Mouse (Mus musculus): ENCODE measurements around the gene Zkscan6. TPM values are rescaled to one million over a fixed set of nuclear protein-coding genes. Genes with fewer than 3 reads are reported as not detected.
A peak's percentile ranks its signal among the peaks of the same experiment; 100 is the strongest.

Zkscan6 gene
- polyA plus RNA-seq, 1 experiment from 2014 or later = 14.7 TPM

DNA sequence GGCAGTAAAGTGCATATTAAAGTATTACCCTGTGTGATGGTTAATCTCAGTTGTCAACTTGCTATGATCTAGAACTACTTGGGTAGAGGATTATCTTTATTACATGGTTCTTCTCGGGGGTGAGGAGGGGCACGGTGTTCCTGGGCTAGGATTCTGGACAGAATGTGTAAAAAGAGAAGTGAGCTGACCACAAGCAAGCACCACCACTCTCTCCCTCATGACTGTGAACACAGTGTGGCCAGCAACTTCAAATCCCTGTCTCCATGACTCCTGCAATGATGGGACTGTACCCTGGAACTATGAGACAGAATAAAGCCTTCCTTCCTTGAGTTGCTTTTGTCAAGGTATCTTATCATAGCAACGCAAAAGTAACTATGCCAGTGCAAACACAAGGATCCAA is 25.4 kb upstream of the Zkscan6 start:
- H3K27me3 ChIP-seq = no peaks in the 10 kb centered on the region
- H3K4me3 ChIP-seq (replicated peaks) = no peak overlapping the region
- H3K4me2 ChIP-seq = no peak overlapping the region
- no peaks in the 10 kb centered on the region for H3K9me3 ChIP-seq (replicated peaks)
- WGBS = 84% methylated on average over 3 of the region's 3 CpGs
- H3K9ac ChIP-seq = no peak overlapping the region
- H3K27ac ChIP-seq = no peak overlapping the region
- peaks cover 17% of the 10 kb centered on the region for H3K36me3 ChIP-seq
- no peak for ATAC-seq (replicated peaks; ENCODE audit: low FRiP score)
- H3K4me1 ChIP-seq = peaks cover 36% of the 10 kb centered on the region

DNA sequence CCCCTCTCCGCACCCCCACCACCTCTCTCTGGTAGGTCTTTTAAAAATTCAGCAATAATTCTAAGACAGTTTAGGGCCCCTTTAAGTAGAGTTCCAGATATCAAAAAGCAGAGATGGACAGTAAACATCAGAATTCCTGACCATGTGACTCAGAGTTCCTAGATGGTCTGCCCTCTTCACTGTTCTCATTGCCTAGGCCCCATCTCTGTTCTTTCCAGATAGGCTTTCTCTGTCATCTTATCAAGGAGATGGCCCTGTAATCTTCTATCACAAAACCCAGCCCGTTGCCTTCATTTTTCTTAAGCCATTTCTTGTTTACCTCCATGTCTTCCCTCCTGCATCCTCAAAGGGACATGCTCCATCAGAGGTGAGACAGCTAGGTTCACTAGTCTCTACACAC is 20.8 kb upstream of the Zkscan6 start:
- WGBS = 86% methylated on average over 2 of the region's 2 CpGs
- no peak for ATAC-seq (replicated peaks; ENCODE audit: low FRiP score)
- peaks cover 22% of the 10 kb centered on the region for H3K4me1 ChIP-seq
- H3K9ac ChIP-seq = peak overlapping the region; percentile 0; the same call in 1 of the 2 replicates
- no peak overlapping the region for H3K4me3 ChIP-seq (replicated peaks)
- no peak overlapping the region for H3K27ac ChIP-seq
- no peaks in the 10 kb centered on the region for H3K9me3 ChIP-seq (replicated peaks)
- peak overlapping the region; percentile 72 for H3K4me2 ChIP-seq
- H3K27me3 ChIP-seq = no peaks in the 10 kb centered on the region
- H3K36me3 ChIP-seq = peaks cover 1% of the 10 kb centered on the region; the same call in 1 of the 2 replicates

DNA sequence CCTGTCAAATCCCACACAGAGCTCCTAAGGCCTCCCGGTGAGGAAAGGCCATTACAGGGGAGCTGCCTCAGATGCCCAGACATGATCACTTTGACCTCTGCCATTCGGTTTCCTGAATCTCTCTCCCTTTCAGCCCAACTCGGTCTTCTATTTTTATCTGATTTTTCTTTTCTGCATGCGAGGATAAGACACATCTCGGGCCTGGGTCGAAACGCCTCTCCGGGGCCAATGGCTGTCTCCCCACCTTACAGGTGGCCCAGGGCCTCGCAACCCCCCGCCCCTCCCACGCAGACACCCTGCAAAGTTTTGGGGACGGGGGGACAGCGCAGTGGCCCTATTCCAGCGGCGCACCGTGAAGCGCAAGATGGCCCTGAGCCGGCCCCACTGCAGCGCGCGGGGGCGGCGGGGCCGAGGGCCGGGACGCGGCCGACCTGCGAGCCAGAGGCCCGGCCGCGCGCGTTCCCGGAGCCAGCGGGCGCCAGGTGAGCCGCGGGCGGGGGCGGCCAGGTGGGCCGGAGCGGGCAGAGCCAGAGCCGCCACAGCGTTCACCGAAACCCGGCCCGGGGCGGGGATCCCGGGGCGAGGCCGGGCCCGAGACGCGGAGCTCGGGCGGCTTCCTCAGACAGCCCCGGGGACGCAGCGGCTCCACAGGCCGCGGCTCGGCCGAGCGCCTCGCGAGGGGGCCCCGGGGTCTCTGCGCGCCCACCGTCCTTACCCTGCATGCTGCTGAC is 19.4 kb upstream of the Zkscan6 start:
- ATAC-seq (replicated peaks; ENCODE audit: low FRiP score) = peak; percentile 91
- WGBS = under 1% methylated on average over 69 of the region's 71 CpGs
- peaks cover 22% of the 10 kb centered on the region for H3K4me1 ChIP-seq

DNA sequence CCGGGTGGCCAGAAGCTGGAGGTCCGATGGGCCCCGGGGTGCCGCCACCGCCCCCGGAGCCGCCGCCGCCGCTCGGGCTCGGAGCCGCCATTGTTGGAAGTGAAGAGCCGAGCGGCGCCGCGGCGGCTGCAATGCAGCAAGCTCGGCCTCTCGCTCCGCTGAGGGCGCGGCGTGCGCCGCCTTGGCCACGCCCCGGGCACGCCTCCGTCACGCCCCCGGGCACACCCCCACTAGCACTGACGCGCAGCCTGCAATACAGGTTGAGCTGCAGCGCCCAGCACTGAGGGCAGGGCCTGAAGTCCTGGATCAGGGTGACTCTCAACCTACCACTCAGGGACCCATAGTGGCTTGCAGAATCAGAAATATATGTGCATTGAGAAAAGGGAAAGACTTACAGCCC is 18.8 kb upstream of the Zkscan6 start, which contains the start of gene Map2k4:
Map2k4 (minus strand) TSS at position 144 of the 400 bp plus-strand sequence.
- H3K9ac ChIP-seq = peak within 1 kb of the TSS; percentile 99
- under 1% methylated on average over 28 of the region's 36 CpGs for WGBS
- peak within 1 kb of the TSS; percentile 72 for H3K4me2 ChIP-seq
- no peaks in the 10 kb centered on the region for H3K9me3 ChIP-seq (replicated peaks)
- peak within 1 kb of the TSS; percentile 90 for H3K27ac ChIP-seq
- ATAC-seq (replicated peaks; ENCODE audit: low FRiP score) = peak; percentile 100
- no peaks in the 10 kb centered on the region for H3K27me3 ChIP-seq
- H3K4me1 ChIP-seq = peaks cover 22% of the 10 kb centered on the region
- no peaks in the 10 kb centered on the region for H3K36me3 ChIP-seq
- H3K4me3 ChIP-seq (replicated peaks) = peak within 1 kb of the TSS; percentile 95

More for the DNA sequence above, 19.4 kb upstream of the Zkscan6 start:
- H3K4me2 ChIP-seq = peak overlapping the region; percentile 72
- H3K27me3 ChIP-seq = no peaks in the 10 kb centered on the region
- H3K4me3 ChIP-seq (replicated peaks) = peak overlapping the region; percentile 95
- no peaks in the 10 kb centered on the region for H3K36me3 ChIP-seq
- H3K27ac ChIP-seq = peak overlapping the region; percentile 90
- H3K9ac ChIP-seq = peak overlapping the region; percentile 99
- H3K9me3 ChIP-seq (replicated peaks) = no peaks in the 10 kb centered on the region

DNA sequence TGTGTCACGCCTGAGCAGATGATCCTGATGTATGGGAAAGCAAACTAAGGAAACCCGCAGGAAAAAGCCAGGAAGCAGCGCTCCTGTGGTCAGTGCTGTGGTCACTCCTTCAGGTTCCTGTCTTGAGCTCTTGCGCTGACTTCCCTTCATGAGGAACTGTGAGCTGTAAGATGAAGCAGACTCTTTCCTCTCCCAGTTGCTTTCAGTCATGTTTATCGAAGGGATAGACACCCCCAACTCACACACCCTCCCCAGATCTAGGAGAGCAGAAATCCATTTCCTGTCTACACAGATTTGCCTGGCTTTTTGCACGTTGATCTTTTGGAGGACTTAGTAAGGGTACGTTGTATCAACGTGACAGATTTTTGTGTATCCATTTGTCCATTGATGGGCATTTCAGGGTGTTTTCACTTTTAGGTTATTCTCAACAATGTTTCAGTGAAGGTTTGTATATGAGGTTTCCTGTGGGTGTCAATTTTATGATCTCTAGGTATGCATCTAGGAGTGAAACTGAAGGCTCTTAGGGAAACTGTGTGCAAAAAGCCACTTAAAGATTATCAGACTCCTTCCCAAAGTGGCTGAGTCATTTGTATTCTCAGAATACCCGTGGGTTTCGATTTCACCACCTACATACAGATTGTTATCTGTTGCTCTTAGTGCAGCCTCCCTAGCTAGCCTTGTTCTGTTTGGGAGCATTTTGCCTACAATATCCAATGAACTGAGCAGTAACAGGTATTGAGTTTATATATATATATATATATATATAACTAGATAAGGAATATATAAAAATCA is 12.4 kb upstream of the Zkscan6 start:
- Histone ChIP-seq H3K36me3 (no peaks in the 10 kb centered on the region), H3K27me3 (no peaks in the 10 kb centered on the region), H3K4me1 (no peaks in the 10 kb centered on the region), H3K27ac (no peak overlapping the region), H3K9ac (no peak overlapping the region), H3K9me3 (replicated peaks) (no peaks in the 10 kb centered on the region), H3K4me2 (no peak overlapping the region), H3K4me3 (replicated peaks) (no peak overlapping the region)
- ATAC-seq (replicated peaks; ENCODE audit: low FRiP score) = no peak
- WGBS = 66% methylated on average over 10 of the region's 10 CpGs

DNA sequence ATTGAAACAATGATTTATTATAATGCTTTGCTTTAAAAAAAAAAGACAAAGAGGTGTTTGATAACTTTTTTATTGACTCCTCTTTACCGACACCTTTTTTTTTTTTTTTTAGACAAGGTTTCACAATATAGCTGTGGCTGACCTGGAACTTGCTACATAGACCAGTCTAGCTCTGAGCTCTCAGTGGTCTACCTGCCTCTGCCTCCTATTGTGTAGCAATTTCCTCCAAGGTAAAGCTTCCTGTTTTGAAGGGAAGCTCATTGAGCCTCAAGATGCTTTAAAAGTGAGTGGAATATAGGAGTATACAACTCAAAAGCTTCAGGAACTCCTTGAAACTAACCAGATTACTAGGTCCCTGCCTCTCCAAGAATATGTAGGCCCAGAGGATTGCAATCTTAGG is 11.1 kb upstream of the Zkscan6 start:
- H3K4me1 ChIP-seq = no peaks in the 10 kb centered on the region
- no peak for ATAC-seq (replicated peaks; ENCODE audit: low FRiP score)
- no peaks in the 10 kb centered on the region for H3K36me3 ChIP-seq
- no peak overlapping the region for H3K4me3 ChIP-seq (replicated peaks)
- no peaks in the 10 kb centered on the region for H3K27me3 ChIP-seq
- H3K9ac ChIP-seq = no peak overlapping the region
- H3K4me2 ChIP-seq = no peak overlapping the region
- no peaks in the 10 kb centered on the region for H3K9me3 ChIP-seq (replicated peaks)
- 89% methylated on average over 1 of the region's 1 CpGs for WGBS
- H3K27ac ChIP-seq = no peak overlapping the region

DNA sequence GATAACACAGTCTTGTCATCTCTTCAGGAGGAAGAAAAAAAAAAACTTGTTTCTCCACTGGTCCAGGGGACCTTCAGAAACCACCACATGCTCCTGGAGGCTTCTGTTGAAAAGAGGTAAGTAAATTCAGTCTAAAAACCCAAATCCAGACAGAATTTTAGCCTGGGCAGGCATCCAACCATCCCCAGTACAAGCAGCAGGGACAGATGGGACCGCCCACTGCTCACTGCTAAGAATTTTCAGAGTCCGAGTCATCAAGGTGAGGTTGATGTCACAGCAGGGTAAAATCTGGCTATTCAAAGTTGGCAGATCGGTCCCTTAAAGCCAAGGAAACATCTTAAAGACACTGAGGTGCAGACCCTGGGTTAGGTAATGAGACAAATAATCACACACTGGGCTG is 5.1 kb upstream of the Zkscan6 start:
- Histone ChIP-seq H3K4me3 (replicated peaks) (no peak overlapping the region), H3K36me3 (no peaks in the 10 kb centered on the region), H3K4me1 (peaks cover 5% of the 10 kb centered on the region; the same call in 1 of the 2 replicates), H3K9ac (no peak overlapping the region), H3K27ac (no peak overlapping the region), H3K9me3 (replicated peaks) (no peaks in the 10 kb centered on the region), H3K4me2 (no peak overlapping the region), H3K27me3 (no peaks in the 10 kb centered on the region)
- WGBS = 66% methylated on average over 3 of the region's 3 CpGs
- no peak for ATAC-seq (replicated peaks; ENCODE audit: low FRiP score)

DNA sequence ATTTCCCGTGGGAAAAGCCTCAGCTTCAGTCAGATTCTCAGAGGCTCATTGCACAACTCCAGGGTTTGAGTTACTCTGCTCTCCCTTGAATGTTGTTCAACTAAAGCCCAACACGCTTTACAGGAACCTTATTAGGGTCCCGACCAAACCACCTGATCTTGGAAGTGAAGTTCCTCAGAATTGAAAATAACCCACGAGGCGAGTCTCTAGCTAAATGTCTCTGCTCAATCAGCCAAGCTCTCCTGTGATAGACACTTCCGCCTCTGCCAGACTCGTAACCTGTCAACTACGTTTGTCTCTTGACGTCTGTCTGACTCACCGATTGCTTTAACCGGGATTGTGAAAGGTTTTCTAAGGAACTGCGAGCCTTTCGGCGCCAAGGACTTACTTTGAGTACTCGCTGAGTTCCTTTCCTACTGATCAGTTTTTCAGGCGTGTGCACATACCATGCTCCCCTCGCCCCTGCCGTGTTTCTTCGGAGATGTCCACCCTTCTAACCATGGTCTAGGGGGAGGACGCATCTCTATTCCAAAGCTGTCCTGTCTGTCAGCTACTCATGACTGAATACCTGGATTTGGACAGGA is 562 bp upstream of the Zkscan6 start:
- Histone ChIP-seq H3K27me3 (no peaks in the 10 kb centered on the region), H3K9me3 (replicated peaks) (no peaks in the 10 kb centered on the region), H3K4me1 (peaks cover 15% of the 10 kb centered on the region; the same call in 1 of the 2 replicates), H3K9ac (peak overlapping the region; percentile 71), H3K4me3 (replicated peaks) (peak overlapping the region; percentile 78), H3K36me3 (no peaks in the 10 kb centered on the region), H3K27ac (peak overlapping the region; percentile 96), H3K4me2 (peak overlapping the region; percentile 93)
- WGBS = 1% methylated on average over 20 of the region's 20 CpGs
- ATAC-seq (replicated peaks; ENCODE audit: low FRiP score) = peak; percentile 67

DNA sequence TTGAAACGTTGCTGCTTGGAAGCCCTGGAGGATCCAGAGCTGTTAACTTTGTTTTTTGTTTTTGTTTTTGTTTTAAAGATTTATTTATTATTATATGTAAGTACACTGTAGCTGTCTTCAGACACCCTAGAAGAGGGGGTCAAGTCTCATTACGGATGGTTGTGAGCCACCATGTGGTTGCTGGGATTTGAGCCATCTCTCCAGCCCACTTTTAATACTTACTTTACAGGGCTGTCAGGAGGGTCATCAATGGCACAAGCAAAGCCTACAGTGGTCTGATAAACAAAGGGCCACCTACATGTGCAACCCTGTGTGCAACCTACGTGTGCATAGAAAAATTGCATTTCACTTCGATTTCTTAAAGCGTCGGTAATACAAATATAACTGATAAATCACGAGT is 626 bp downstream of the Zkscan6 start:
- peak; percentile 8; the same call in 1 of the 2 replicates for ATAC-seq (replicated peaks; ENCODE audit: low FRiP score)
- H3K4me1 ChIP-seq = peaks cover 15% of the 10 kb centered on the region; the same call in 1 of the 2 replicates
- H3K4me3 ChIP-seq (replicated peaks) = peak overlapping the region; percentile 78
- H3K9ac ChIP-seq = peak overlapping the region; percentile 71
- no peaks in the 10 kb centered on the region for H3K9me3 ChIP-seq (replicated peaks)
- H3K27ac ChIP-seq = peak overlapping the region; percentile 96
- H3K36me3 ChIP-seq = no peaks in the 10 kb centered on the region
- no peaks in the 10 kb centered on the region for H3K27me3 ChIP-seq
- 47% methylated on average over 7 of the region's 7 CpGs for WGBS
- H3K4me2 ChIP-seq = peak overlapping the region; percentile 93

DNA sequence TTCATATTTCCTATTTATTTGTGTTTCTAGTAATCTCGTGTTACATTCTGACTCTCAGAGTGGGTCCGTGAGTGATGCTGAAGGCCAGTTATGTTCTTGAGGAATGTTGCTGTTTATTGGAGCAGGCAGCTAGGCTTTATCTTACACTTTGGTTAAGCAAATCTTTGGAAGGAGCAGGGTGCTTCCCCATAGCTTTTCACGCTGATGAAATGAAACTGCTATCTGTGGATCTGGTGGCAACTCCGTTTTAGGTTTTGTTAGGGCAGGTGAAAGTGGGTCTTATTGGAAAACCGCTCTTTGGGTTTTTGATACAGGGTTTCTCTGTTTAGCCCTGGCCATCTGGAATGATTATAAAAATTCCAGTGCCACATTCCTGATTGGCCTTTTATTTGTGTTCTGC is 5.1 kb downstream of the Zkscan6 start:
- 49% methylated on average over 5 of the region's 5 CpGs for WGBS
- peaks cover 28% of the 10 kb centered on the region for H3K36me3 ChIP-seq
- H3K27me3 ChIP-seq = no peaks in the 10 kb centered on the region
- ATAC-seq (replicated peaks; ENCODE audit: low FRiP score) = no peak
- peaks cover 10% of the 10 kb centered on the region; the same call in 1 of the 2 replicates for H3K4me1 ChIP-seq
- H3K4me2 ChIP-seq = no peak overlapping the region
- H3K27ac ChIP-seq = no peak overlapping the region
- no peak overlapping the region for H3K4me3 ChIP-seq (replicated peaks)
- no peaks in the 10 kb centered on the region for H3K9me3 ChIP-seq (replicated peaks)
- no peak overlapping the region for H3K9ac ChIP-seq

DNA sequence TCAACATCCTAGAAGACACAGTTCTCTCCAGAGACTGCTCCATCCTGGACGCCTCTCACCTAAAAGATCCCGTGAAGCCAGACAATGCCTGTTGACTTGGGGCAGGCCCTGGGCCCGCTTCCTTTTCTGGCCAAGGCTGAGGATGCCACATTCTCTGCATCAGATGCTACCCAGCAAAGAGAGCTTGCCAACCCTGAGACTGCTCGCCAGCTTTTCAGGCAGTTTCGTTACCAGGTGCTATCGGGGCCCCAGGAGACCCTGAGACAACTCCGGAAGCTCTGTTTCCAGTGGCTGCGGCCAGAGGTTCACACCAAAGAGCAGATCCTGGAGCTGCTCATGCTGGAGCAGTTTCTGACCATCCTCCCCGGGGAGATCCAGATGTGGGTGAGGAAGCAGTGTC is 7.4 kb downstream of the Zkscan6 start:
- peaks cover 39% of the 10 kb centered on the region for H3K36me3 ChIP-seq
- ATAC-seq (replicated peaks; ENCODE audit: low FRiP score) = no peak
- H3K9ac ChIP-seq = no peak overlapping the region
- no peaks in the 10 kb centered on the region for H3K9me3 ChIP-seq (replicated peaks)
- no peaks in the 10 kb centered on the region for H3K27me3 ChIP-seq
- peaks cover 3% of the 10 kb centered on the region; the same call in 1 of the 2 replicates for H3K4me1 ChIP-seq
- no peak overlapping the region for H3K4me2 ChIP-seq
- H3K27ac ChIP-seq = no peak overlapping the region
- 89% methylated on average over 9 of the region's 9 CpGs for WGBS
- no peak overlapping the region for H3K4me3 ChIP-seq (replicated peaks)

DNA sequence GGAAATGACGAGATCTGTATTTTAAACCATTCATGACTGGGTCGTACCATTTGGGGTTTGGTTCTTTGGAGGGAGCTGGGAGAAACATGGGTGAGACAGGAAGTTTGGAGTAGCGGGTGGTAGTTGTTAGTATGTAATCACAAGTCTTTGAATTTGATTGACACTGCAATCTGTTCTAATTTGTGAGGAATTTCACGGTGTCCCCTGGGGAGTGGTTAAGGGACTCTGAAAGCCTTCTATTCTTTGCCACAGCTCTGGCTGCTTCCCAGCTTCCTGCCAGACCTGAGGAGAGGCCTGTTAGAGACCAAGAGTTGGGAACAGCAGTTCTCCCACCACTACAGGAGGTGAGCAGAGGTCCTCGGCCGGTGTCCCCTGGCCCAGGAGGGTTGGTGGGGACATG is 9.3 kb downstream of the Zkscan6 start:
- WGBS = 73% methylated on average over 6 of the region's 6 CpGs
- Histone ChIP-seq H3K36me3 (peaks cover 42% of the 10 kb centered on the region), H3K4me1 (no peaks in the 10 kb centered on the region), H3K4me2 (no peak overlapping the region), H3K4me3 (replicated peaks) (no peak overlapping the region), H3K27ac (no peak overlapping the region), H3K9ac (no peak overlapping the region), H3K9me3 (replicated peaks) (no peaks in the 10 kb centered on the region), H3K27me3 (no peaks in the 10 kb centered on the region)
- no peak for ATAC-seq (replicated peaks; ENCODE audit: low FRiP score)

Measured in kidney, embryonic 15.5 days (tissue).